Mouse (Mus musculus) stomach, embryonic 15.5 days (tissue): ENCODE data around the gene D230025D16Rik. TPM values are rescaled to one million over a fixed set of nuclear protein-coding genes. Genes with fewer than 3 reads are reported as not detected.

ENCODE experiments used
- ATAC-seq: fragments of 200-750 bp; cut with Nextera tagmentation; 2 replicates; pipeline ENCODE4 v1.8.0; 2017; ENCODE audit warnings: low read depth, moderate number of reproducible peaks, moderate TSS enrichment; ENCODE audit not compliant: insufficient read depth, low FRiP score
- H3K27ac ChIP-seq: fragments of 300-500 bp; sonication (generic); 2 replicates; pipeline ENCODE4 v1.5.1; 2015; ENCODE audit warnings: mild to moderate bottlenecking, inconsistent platforms
- H3K27me3 ChIP-seq: fragments of 300-500 bp; sonication (generic); replicated peaks from 2 replicates; pipeline ENCODE4 v1.6.1; 2015; ENCODE audit warnings: inconsistent platforms
- H3K36me3 ChIP-seq: fragments of 300-500 bp; sonication (generic); 2 replicates; pipeline ENCODE4 v1.6.1; 2015; ENCODE audit warnings: inconsistent platforms
- H3K4me1 ChIP-seq: fragments of 300-500 bp; sonication (generic); 2 replicates; pipeline ENCODE4 v1.6.1; 2015; ENCODE audit warnings: inconsistent platforms
- H3K4me2 ChIP-seq: fragments of 300-500 bp; sonication (generic); 2 replicates; pipeline ENCODE4 v1.6.1; 2015; ENCODE audit warnings: mild to moderate bottlenecking, inconsistent platforms
- H3K4me3 ChIP-seq: fragments of 300-500 bp; sonication (generic); replicated peaks from 2 replicates; pipeline ENCODE4 v1.5.1; 2015; ENCODE audit warnings: inconsistent platforms
- H3K9ac ChIP-seq: fragments of 300-500 bp; sonication (generic); 2 replicates; pipeline ENCODE4 v1.6.1; 2015; ENCODE audit warnings: inconsistent platforms
- H3K9me3 ChIP-seq: fragments of 300-500 bp; sonication (generic); 2 replicates; pipeline ENCODE4 v1.6.1; 2016; ENCODE audit warnings: inconsistent platforms
- WGBS: fragments of 180-500 bp; shearing (Covaris S2); methylation state at CpG from one replicate; pipeline ENCODE4 v1.1.7; 2015; 5-methylcytosine and 5-hydroxymethylcytosine counted together
- polyA plus RNA-seq: library from polyadenylated mRNA; unstranded; fragments of >200 nt; fragmentation: Nextera tagmentation; extraction: Ambion mirVana; gene quantifications from 2 replicates; pipeline ENCODE4 v1.2.1, GENCODE M21; 2015

Gene D230025D16Rik
- polyA plus RNA-seq, 1 experiment from 2014 or later: 26.2 TPM

- no peaks in the 10 kb centered on the region for H3K9me3 ChIP-seq
- H3K9ac ChIP-seq: no peak overlapping the region
- peaks cover 26% of the 10 kb centered on the region for H3K36me3 ChIP-seq
- H3K4me3 ChIP-seq: no peak overlapping the region
- peaks cover 14% of the 10 kb centered on the region for H3K4me1 ChIP-seq
- H3K27ac ChIP-seq: no peak overlapping the region
- 0 out of 2 replicates have a peak overlapping the region, but pooled peaks have one; percentile 96 for H3K4me2 ChIP-seq
- ATAC-seq: no peak
- peaks cover under 1% of the 10 kb centered on the region; the same call in 1 of the 2 replicates for H3K27me3 ChIP-seq
- 71% methylated on average over 10 of the region's 10 CpGs for WGBS
Measured at GRCm38 (mm10) chr8:105252680-105253537, 28.0 kb downstream of the D230025D16Rik start.

- Histone ChIP-seq H3K9me3 (no peaks in the 10 kb centered on the region), H3K9ac (no peak overlapping the region), H3K36me3 (peaks cover 19% of the 10 kb centered on the region), H3K27ac (no peak overlapping the region), H3K4me3 (peak overlapping the region; percentile 63), H3K4me2 (peak overlapping the region; percentile 96), H3K27me3 (peaks cover 9% of the 10 kb centered on the region), H3K4me1 (peaks cover 18% of the 10 kb centered on the region)
- WGBS: 48% methylated on average over 20 of the region's 20 CpGs
- ATAC-seq: no peak
Measured at GRCm38 (mm10) chr8:105253766-105254151, 28.8 kb downstream of the D230025D16Rik start.

- under 1% methylated on average over 73 of the region's 74 CpGs for WGBS
- H3K9ac ChIP-seq: peak overlapping the region; percentile 49
- peaks cover 24% of the 10 kb centered on the region for H3K4me1 ChIP-seq
- H3K4me3 ChIP-seq: peak overlapping the region; percentile 63
- no peaks in the 10 kb centered on the region for H3K9me3 ChIP-seq
- peak; percentile 88 for ATAC-seq
- H3K4me2 ChIP-seq: peak overlapping the region; percentile 96
- H3K36me3 ChIP-seq: peaks cover 13% of the 10 kb centered on the region
- H3K27ac ChIP-seq: peak overlapping the region; percentile 91
- H3K27me3 ChIP-seq: peaks cover 14% of the 10 kb centered on the region
Measured at GRCm38 (mm10) chr8:105254152-105254965, 29.4 kb downstream of the D230025D16Rik start.

GRCm38 (mm10) chr8:105254966-105255350 lies 30.0 kb downstream of the D230025D16Rik start, which contains the start of gene B3gnt9:
TSS of gene B3gnt9 (minus strand) at chr8:105255153.
- Histone ChIP-seq H3K9ac (peak within 1 kb of the TSS; percentile 49), H3K36me3 (peaks cover 9% of the 10 kb centered on the region), H3K27me3 (peaks cover 16% of the 10 kb centered on the region), H3K4me2 (peak within 1 kb of the TSS; percentile 96), H3K27ac (peak within 1 kb of the TSS; percentile 91), H3K9me3 (no peaks in the 10 kb centered on the region), H3K4me1 (peaks cover 30% of the 10 kb centered on the region), H3K4me3 (peak within 1 kb of the TSS; percentile 63)
- ATAC-seq: peak; percentile 83
- WGBS: 2% methylated on average over 14 of the region's 14 CpGs

- WGBS: 75% methylated on average over 7 of the region's 7 CpGs
- H3K27me3 ChIP-seq: peaks cover 28% of the 10 kb centered on the region
- H3K36me3 ChIP-seq: no peaks in the 10 kb centered on the region; the same call in 1 of the 2 replicates
- no peak overlapping the region for H3K4me2 ChIP-seq
- no peak overlapping the region for H3K27ac ChIP-seq
- H3K9me3 ChIP-seq: no peaks in the 10 kb centered on the region
- ATAC-seq: no peak
- H3K4me3 ChIP-seq: no peak overlapping the region
- H3K9ac ChIP-seq: no peak overlapping the region
- peaks cover 32% of the 10 kb centered on the region for H3K4me1 ChIP-seq
Measured at GRCm38 (mm10) chr8:105257318-105258114, 32.6 kb downstream of the D230025D16Rik start.

- Histone ChIP-seq H3K4me1 (peaks cover 30% of the 10 kb centered on the region), H3K36me3 (no peaks in the 10 kb centered on the region), H3K4me3 (peak overlapping the region; percentile 40), H3K27ac (no peak overlapping the region), H3K27me3 (peaks cover 32% of the 10 kb centered on the region), H3K4me2 (peak overlapping the region; percentile 92), H3K9me3 (no peaks in the 10 kb centered on the region), H3K9ac (peak overlapping the region; percentile 37; the same call in 1 of the 2 replicates)
- WGBS: 10% methylated on average over 55 of the region's 55 CpGs
- ATAC-seq: no peak
Measured at GRCm38 (mm10) chr8:105258911-105259720, 34.2 kb downstream of the D230025D16Rik start.

- Histone ChIP-seq H3K27me3 (peaks cover 32% of the 10 kb centered on the region), H3K36me3 (no peaks in the 10 kb centered on the region), H3K4me2 (peak overlapping the region; percentile 92), H3K27ac (no peak overlapping the region), H3K9me3 (no peaks in the 10 kb centered on the region), H3K4me3 (peak overlapping the region; percentile 40), H3K4me1 (peaks cover 30% of the 10 kb centered on the region), H3K9ac (peak overlapping the region; percentile 37; the same call in 1 of the 2 replicates)
- WGBS: 3% methylated on average over 30 of the region's 30 CpGs
- 0 out of 2 replicates have a peak, but pooled peaks have one; percentile 24 for ATAC-seq
Measured at GRCm38 (mm10) chr8:105259721-105260320, 34.9 kb downstream of the D230025D16Rik start.

- Histone ChIP-seq H3K9ac (no peak overlapping the region), H3K36me3 (no peaks in the 10 kb centered on the region), H3K4me2 (no peak overlapping the region), H3K27me3 (peaks cover 32% of the 10 kb centered on the region), H3K27ac (no peak overlapping the region), H3K9me3 (no peaks in the 10 kb centered on the region), H3K4me3 (no peak overlapping the region), H3K4me1 (peaks cover 28% of the 10 kb centered on the region)
- no peak for ATAC-seq
- 73% methylated on average over 7 of the region's 7 CpGs for WGBS
Measured at GRCm38 (mm10) chr8:105260371-105261099, 35.6 kb downstream of the D230025D16Rik start.

GRCm38 (mm10) chr8:105261326-105261980 lies 36.5 kb downstream of the D230025D16Rik start:
- Histone ChIP-seq H3K9ac (no peak overlapping the region), H3K36me3 (no peaks in the 10 kb centered on the region), H3K4me3 (no peak overlapping the region), H3K4me2 (no peak overlapping the region), H3K4me1 (peaks cover 28% of the 10 kb centered on the region), H3K27ac (no peak overlapping the region), H3K27me3 (peaks cover 34% of the 10 kb centered on the region), H3K9me3 (no peaks in the 10 kb centered on the region)
- 81% methylated on average over 12 of the region's 12 CpGs for WGBS
- no peak for ATAC-seq
